Mouse (Mus musculus): ENCODE measurements at regions not wholly inside any gene's neighbourhood (a gene's known extent, or its start where the extent isn't known, plus 50 kb on each side); places are given as distances from the start of the nearest gene placed in this dataset.

DNA sequence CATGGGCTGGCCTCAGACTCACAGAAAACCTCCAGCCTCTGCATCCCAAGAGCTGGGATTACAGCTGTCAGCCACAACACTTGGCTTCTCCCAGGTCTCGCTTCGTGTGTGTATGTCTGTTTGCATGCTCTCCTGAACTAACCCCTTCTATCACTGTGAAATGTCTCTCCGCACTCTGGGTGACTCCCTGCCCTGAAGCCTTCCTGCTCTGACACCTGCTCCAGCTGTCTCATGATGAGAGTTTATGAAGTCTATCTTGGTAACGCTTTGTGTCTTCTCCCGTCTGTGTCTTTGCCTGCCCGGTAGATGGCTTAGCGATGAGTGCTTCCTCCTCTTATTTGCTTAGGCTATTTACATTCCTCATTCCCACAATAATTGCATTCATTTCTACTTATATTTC lies 133.0 kb downstream of the Ndufa10 start:
- no peak for DNase-seq (ENCODE audit: low read depth, low spot score)

DNA sequence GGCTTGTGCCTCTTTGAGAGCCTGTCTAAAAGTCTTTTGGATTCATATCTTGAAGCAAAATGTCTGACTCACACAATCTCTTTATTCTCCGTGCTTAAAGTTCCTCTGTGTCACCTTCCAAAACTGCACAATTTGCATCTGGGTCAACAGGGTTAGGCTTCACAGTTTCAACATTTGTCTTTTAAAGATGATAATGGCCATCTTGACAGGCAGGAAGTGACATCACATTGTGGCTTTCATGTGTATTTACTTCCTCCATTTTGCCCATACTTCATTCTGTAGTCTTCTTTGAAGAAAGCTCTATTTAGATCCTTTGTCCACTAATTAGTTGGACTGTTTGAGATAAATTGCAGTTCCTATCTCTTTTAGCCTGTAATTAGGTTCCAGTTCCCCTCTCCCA lies 135.1 kb downstream of the Ndufa10 start:
- DNase-seq (ENCODE audit: low read depth, low spot score): no peak

DNA sequence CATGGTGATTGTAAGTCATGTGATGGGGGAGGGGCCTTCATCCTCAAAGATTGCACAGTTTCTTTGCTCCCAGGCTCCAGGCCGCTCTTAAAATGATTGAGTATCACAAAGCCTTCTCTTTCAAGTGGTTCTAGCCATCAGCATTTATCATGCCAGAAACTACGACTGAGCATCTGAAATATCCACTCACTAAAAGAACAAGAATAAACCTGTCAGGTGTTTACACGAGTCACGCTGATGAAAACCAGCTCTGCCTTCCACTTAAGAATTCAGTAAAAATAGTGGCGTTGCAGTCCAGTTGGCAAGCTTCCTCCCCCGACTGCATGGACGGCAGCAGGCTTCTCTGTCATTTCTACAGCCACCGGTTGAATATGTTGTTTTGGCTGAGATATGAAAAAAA lies 136.2 kb downstream of the Ndufa10 start:
- no peak for DNase-seq (ENCODE audit: low read depth, low spot score)

DNA sequence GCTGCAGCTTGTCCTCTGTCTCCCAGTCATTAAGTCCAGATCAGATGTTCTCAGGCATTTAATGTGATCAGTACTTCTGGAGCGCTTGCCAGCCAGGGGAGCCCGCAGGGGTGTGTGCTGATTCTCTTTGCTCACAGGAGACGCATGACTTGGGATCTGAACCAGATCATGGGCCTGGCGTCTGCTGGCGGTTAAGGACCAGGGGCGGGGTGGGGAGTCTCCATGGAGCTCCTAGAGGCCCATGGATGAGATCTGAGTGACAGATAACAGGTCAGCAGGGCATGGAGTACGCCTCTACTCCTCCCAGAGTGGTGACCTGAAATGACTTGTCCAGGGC lies 136.7 kb upstream of the Hdac4 start:
- DNase-seq (ENCODE audit: low read depth, low spot score): no peak

GRCm38 (mm10) chr1:92331559-92332247 lies 136.2 kb upstream of the Hdac4 start:
- DNase-seq (ENCODE audit: low read depth, low spot score): no peak

- DNase-seq (ENCODE audit: low read depth, low spot score): no peak
Observed at GRCm38 (mm10) chr1:92330181-92330580, 134.7 kb upstream of the Hdac4 start.

- DNase-seq (ENCODE audit: low read depth, low spot score): no peak
Observed at GRCm38 (mm10) chr1:92329491-92329890, 134.0 kb upstream of the Hdac4 start.

- DNase-seq (ENCODE audit: low read depth, low spot score): no peak
Observed at GRCm38 (mm10) chr1:92327141-92327540, 131.6 kb upstream of the Hdac4 start.

GRCm38 (mm10) chr1:92325281-92325680 lies 129.8 kb upstream of the Hdac4 start:
- no peak for DNase-seq (ENCODE audit: low read depth, low spot score)

GRCm38 (mm10) chr1:92324091-92324950 lies 128.8 kb upstream of the Hdac4 start:
- DNase-seq (ENCODE audit: low read depth, low spot score): no peak

GRCm38 (mm10) chr1:92317131-92317530 lies 121.6 kb upstream of the Hdac4 start:
- no peak for DNase-seq (ENCODE audit: low read depth, low spot score)

DNA sequence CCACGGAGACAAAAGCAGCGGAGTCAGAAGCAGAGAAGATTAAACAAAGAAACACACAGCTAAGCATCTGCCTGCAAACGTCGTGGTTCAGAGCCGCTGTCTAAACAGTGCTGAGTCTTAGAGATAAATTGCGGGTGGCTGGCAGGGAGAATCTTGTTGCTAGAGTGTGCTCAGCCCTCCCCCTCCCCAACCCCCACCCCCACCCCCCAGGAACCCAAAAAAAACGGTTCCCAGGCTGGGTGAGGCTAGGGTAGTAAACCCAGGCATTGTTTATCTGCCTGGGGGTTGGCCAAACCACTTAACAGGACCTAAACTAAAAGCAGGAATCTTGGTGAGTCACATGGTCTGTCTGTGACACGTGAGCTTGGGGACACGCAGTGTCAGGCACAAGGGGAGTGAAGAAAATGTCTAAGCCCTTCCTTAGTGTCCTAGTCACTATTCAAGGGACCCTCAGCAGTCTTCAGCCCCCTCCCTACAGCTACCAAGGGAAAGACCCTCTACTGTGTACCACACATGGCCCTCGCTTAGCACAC lies 120.8 kb upstream of the Hdac4 start:
- DNase-seq (ENCODE audit: low read depth, low spot score): no peak

DNA sequence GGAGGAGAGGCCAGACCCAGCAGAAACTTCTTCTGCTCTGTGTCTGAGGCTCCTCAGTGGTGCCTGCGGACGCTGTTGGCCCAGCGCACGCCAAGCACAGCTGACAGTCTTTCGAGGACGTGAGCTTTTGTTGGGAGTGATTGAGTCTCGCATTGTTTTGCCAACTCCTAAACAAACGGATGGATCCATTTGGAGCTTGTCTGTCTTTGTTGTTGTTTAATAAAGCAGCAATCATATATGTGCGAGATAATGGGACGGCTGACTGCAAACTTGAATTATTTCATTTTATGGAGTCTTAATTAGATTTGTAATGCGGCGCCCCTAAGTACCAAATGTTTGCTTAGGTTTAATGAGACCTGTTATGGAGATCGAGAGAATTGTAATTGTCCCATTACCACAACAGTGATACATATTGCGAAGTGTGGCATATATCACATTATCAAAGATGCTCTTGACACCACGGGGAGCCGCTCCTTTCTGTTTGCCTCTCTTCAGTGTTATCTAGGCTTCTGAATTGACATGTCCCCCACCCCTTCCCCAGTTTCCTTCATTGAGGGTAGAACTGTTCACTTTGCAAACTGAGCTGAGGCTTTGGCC lies 117.6 kb upstream of the Hdac4 start:
- no peak for DNase-seq (ENCODE audit: low read depth, low spot score)

DNA sequence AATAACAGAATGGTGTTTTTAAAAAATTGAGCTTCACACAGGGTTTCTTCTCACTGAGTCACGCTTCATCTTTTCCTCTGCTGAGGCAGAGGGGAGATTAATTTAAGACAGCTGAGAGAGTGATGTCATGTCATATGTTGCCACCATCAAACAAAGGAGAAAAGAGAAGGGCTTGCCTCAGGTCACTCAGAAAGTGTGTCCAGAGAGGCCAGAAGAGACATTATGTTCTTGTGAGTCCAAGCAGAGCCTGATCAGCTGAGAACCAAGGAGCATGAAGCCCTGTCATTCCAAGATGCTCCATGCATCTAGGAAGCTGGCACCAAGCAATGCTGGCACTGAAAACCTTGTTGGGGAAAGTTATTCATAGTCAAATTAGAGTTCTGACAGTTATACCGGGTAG lies 114.4 kb upstream of the Hdac4 start:
- no peak for DNase-seq (ENCODE audit: low read depth, low spot score)

GRCm38 (mm10) chr1:92309381-92309780 lies 113.9 kb upstream of the Hdac4 start:
- no peak for DNase-seq (ENCODE audit: low read depth, low spot score)

DNA sequence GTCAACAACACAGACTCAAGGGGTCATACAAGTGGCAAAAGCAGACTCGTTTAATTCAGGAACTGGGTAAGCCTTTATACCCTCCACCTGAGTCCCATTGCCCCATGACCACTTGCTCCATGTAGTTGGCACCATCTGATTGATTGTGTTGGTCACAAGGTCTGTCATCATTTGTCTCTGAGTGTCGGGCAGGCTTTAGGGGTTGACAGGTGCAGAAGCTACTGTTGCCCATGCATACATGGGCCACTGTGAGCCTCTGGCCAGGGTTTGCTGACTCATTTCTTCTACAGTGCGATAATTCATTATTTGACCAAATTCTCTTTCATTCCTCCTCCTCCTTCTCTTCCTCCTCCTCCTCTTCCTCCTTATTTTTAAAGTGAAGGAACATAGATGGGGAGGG lies 113.0 kb upstream of the Hdac4 start:
- no peak for DNase-seq (ENCODE audit: low read depth, low spot score)

GRCm38 (mm10) chr1:92306042-92306441 lies 110.5 kb upstream of the Hdac4 start:
- DNase-seq (ENCODE audit: low read depth, low spot score): no peak

GRCm38 (mm10) chr1:92299041-92299440 lies 103.5 kb upstream of the Hdac4 start:
- DNase-seq (ENCODE audit: low read depth, low spot score): no peak

GRCm38 (mm10) chr1:92292681-92293380 lies 97.3 kb upstream of the Hdac4 start:
- no peak for DNase-seq (ENCODE audit: low read depth, low spot score)

GRCm38 (mm10) chr1:92286966-92287342 lies 91.5 kb upstream of the Hdac4 start:
- DNase-seq (ENCODE audit: low read depth, low spot score): no peak

DNA sequence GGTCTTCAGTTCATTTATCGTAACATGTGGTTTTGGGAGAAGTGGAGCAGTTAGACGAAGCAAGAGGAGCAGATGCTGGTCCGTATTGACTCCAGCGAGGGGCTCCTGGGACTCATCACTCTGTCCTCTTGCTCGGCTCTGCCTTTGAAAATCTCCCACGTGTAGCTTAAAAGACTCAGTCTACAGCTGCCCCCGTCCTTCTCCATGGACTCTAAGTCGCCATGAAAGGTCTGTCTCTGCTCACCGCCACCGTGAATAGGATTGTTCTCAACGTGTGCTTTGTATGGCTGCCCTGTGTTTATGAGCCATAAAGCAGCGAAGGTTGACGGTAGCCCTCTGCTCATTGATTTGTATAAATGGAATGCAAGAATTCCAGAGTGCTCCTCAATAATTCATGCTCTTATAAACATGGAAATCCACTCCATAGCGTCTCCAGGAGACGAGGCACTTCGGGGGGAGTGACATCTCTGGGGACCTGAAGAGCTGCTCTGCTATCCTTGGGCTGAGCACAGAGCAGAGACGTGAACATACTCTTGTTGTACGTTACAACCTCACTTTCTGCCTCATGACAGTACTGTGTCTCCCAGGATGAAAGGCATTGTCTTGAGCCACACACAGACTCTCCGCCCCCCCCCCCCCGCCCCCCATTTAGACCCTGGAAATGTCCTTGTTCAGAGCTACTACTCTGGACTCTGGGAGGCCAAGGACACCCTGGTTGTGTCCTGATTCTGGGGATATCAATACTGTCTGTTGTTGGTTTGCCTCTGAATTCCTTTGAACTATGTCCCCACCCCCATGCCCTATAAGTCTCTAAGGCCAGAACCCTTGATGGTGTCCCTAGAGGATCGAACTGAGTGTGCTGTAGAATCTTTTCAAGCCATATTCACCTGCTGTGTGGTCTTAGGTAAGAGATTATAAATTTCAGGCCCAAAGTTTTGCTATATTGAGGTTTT lies 90.8 kb upstream of the Hdac4 start:
- no peak for DNase-seq (ENCODE audit: low read depth, low spot score)
